ENCODE assay signal across 29 mouse cellular contexts in genomic region chr14:48653676-48654510, GRCm38 (mm10). TPM values are rescaled to one million over a fixed set of nuclear protein-coding genes. Genes with fewer than 3 reads are reported as not detected.
A peak's percentile ranks its signal among the peaks of the same experiment; 100 is the strongest.
DNase-seq lines count a peak whose midpoint lies in the region; ATAC-seq and TF ChIP-seq lines count a peak whose summit lies in the region.
"Had no signal": no experiment of that assay in that cellular context is flagged by ENCODE, and none has a peak within 500 bp of the region (broad histone marks: within the 10 kb centered on the region; RNA-seq: fewer than 3 reads in every experiment).

No protein-coding gene starts in this region.

- peaks cover 20% of the 10 kb centered on the region for H3K4me1 ChIP-seq in heart, embryonic 10.5 days
- peaks cover 2% of the 10 kb centered on the region for H3K4me1 ChIP-seq in ES-Bruce4 (ENCODE audit: control insufficient read depth, insufficient read depth, low read length)
- H3K4me1 ChIP-seq in midbrain, embryonic 15.5 days, result peaks cover 24% of the 10 kb centered on the region

- H3K9me3 ChIP-seq in heart, embryonic 10.5 days, result no peaks in the 10 kb centered on the region
- no peaks in the 10 kb centered on the region for H3K9me3 ChIP-seq in ES-Bruce4 (replicated peaks; ENCODE audit: control insufficient read depth, insufficient read depth, low read length, poor library complexity, severe bottlenecking)
- H3K9me3 ChIP-seq in midbrain, embryonic 15.5 days, result no peaks in the 10 kb centered on the region
- H3K9me3 ChIP-seq: embryonic facial prominence, embryonic 12.5 days; forebrain, embryonic 13.5 days; heart, embryonic 13.5 days had no signal

- TF ChIP-seq POLR2A in ES-Bruce4 (IDR thresholded peaks at IDR 0.05; ENCODE audit: insufficient read depth, low read length), result no peak

- no peak overlapping the region for H3K27ac ChIP-seq in heart, embryonic 10.5 days
- H3K27ac ChIP-seq in ES-Bruce4 (ENCODE audit: insufficient read depth, low read length), result peak overlapping the region; percentile 64
- peak overlapping the region; percentile 72 for H3K27ac ChIP-seq in midbrain, embryonic 15.5 days
- H3K27ac ChIP-seq: embryonic facial prominence, embryonic 12.5 days; forebrain, embryonic 13.5 days; heart, embryonic 13.5 days; layer of hippocampus, adult 2 months had no signal

- no peak for ATAC-seq in midbrain, embryonic 15.5 days (replicated peaks)
- ATAC-seq: forebrain, embryonic 13.5 days had no signal

- TF ChIP-seq CTCF in ES-Bruce4 (IDR thresholded peaks at IDR 0.05; ENCODE audit: low read depth, low read length), result no peak

- H3K27me3 ChIP-seq in heart, embryonic 10.5 days (ENCODE audit: insufficient read depth, poor library complexity, severe bottlenecking), result peaks cover 85% of the 10 kb centered on the region
- peaks cover 2% of the 10 kb centered on the region; the same call in 1 of the 2 replicates for H3K27me3 ChIP-seq in ES-Bruce4 (ENCODE audit: control insufficient read depth, insufficient read depth, low read length, poor library complexity, severe bottlenecking)
- peaks cover 35% of the 10 kb centered on the region for H3K27me3 ChIP-seq in midbrain, embryonic 15.5 days (replicated peaks)
- H3K27me3 ChIP-seq: CH12.LX had no signal

- no peaks in the 10 kb centered on the region for H3K36me3 ChIP-seq in heart, embryonic 10.5 days
- no peaks in the 10 kb centered on the region for H3K36me3 ChIP-seq in ES-Bruce4 (ENCODE audit: control insufficient read depth, insufficient read depth, low read length, poor library complexity, severe bottlenecking)
- no peaks in the 10 kb centered on the region for H3K36me3 ChIP-seq in midbrain, embryonic 15.5 days (replicated peaks)
- H3K36me3 ChIP-seq: embryonic facial prominence, embryonic 12.5 days; heart, embryonic 13.5 days had no signal

- no peak overlapping the region for H3K4me3 ChIP-seq in heart, embryonic 10.5 days
- no peak overlapping the region for H3K4me3 ChIP-seq in ES-Bruce4 (ENCODE audit: low read depth, low read length)
- no peak overlapping the region for H3K4me3 ChIP-seq in midbrain, embryonic 15.5 days
- H3K4me3 ChIP-seq: embryonic facial prominence, embryonic 12.5 days; erythroblast, embryonic 14.5 days; forebrain, embryonic 13.5 days; heart, embryonic 13.5 days; layer of hippocampus, adult 2 months had no signal

- WGBS in heart, embryonic 10.5 days, result 14% methylated on average over 22 of the region's 22 CpGs
- 20% methylated on average over 22 of the region's 22 CpGs for WGBS in midbrain, embryonic 15.5 days

- TF ChIP-seq EP300 in ES-Bruce4 (IDR thresholded peaks at IDR 0.05; ENCODE audit: insufficient read depth, low read depth, low read length), result peak; percentile 93

- 0 out of 2 replicates have a peak overlapping the region, but pooled peaks have one; percentile 49 for H3K4me2 ChIP-seq in midbrain, embryonic 15.5 days
- H3K4me2 ChIP-seq: embryonic facial prominence, embryonic 12.5 days; forebrain, embryonic 13.5 days had no signal

- H3K9ac ChIP-seq in ES-Bruce4 (ENCODE audit: low read depth, poor library complexity, severe bottlenecking), result no peak overlapping the region
- H3K9ac ChIP-seq in midbrain, embryonic 15.5 days, result no peak overlapping the region
- H3K9ac ChIP-seq: embryonic facial prominence, embryonic 12.5 days; forebrain, embryonic 13.5 days; heart, embryonic 13.5 days had no signal

- peak; percentile 62 for DNase-seq in heart, embryonic 10.5 days (ENCODE audit: low spot score)
- no peak for DNase-seq in heart, postnatal 36 days
- peak; percentile 42 for DNase-seq in embryo, embryonic 11 days
- no peak for DNase-seq in thymus, postnatal 10 days (ENCODE audit: low spot score in 2 of 2)
- no peak for DNase-seq in ovary, adult 18-20 months (ENCODE audit: low spot score)
- DNase-seq: adrenal gland, postnatal 14 days; cerebellum, adult 11-12 months; cerebellum, postnatal 14 days; kidney, adult 2 months; kidney, postnatal 10 days; liver; lung, adult 2 months; lung, postnatal 4 days; right cerebral cortex, adult 18-20 months; thymus, postnatal 25 days had no signal

- intact Hi-C loops in heart, postnatal 36 days (cut with DNase I), result no loop called here

RNA-seq across cellular contexts. Expression of gene Otx2, which starts 19.7 kb away (rescaled TPM):
- polyA plus RNA-seq in heart, embryonic 10.5 days (2016; fragmentation: Nextera tagmentation; extraction: Ambion mirVana), result 0.20 and 0.57 TPM in 2 replicates
- total RNA-seq in heart, postnatal 36 days (2021), result not detected
- 45.0 and 51.6 TPM in 2 replicates for polyA plus RNA-seq in ES-Bruce4 (2011; ENCODE audit: insufficient read depth, insufficient read length, low read depth, missing spikeins)
- 83.5 and 83.6 TPM in 2 replicates for polyA plus RNA-seq in midbrain, embryonic 15.5 days (2015; fragmentation: Nextera tagmentation; extraction: Ambion mirVana)
- total RNA-seq: adrenal gland, postnatal 14 days; CH12.LX; gastrocnemius, adult 8-10 months; granulocyte monocyte progenitor cell, adult 5-6 weeks; heart, postnatal 25 days; neutrophil, adult 5-6 weeks had no signal
- polyA plus RNA-seq: erythroblast, embryonic 14.5 days; heart, embryonic 13.5 days; kidney, adult 2 months; lung, adult 2 months; small intestine, adult 2 months; testis, adult 2 months had no signal

Comparison
In these comparisons a context has a peak if more than half of its experiments do, and no peak if none do; other contexts are left out.
1. DNase-seq: peak in heart, embryonic 10.5 days (single experiment) and embryo, embryonic 11 days (single experiment); none in heart, postnatal 36 days (0 of 2), thymus, postnatal 10 days (0 of 2) and ovary, adult 18-20 months (single experiment).
2. RNA of gene Otx2, which starts 19.7 kb away (polyA plus RNA-seq): 83.5 to 83.6 TPM in midbrain, embryonic 15.5 days and 45.0 to 51.6 TPM in ES-Bruce4; 0.20 to 0.57 TPM in heart, embryonic 10.5 days; every median in the first group is over 10 times any median in the second.